25 mouse cellular contexts compared by ENCODE assay signal in the genomic region with DNA sequence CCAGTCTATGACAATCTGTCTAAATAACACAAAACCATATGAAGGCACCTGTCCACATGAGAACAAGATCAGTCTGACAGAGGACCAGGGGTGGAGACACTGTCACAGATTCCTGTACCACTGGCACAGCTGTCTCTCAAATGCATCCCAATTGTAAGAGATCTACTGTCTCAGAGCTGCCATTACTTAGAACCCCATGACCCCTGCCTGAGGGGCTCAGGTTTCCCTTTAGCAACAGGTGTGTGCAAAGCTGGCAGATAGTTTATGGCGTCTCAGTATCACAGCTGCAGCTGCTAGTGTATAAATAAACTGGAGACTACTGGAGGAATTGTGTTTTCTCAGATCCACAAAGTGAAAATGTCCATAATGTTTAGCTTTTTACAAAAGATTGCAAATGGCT.
A peak's percentile ranks its signal among the peaks of the same experiment; 100 is the strongest.
DNase-seq lines count a peak whose midpoint lies in the region; ATAC-seq lines count a peak whose summit lies in the region.
"Had no signal": no experiment of that assay in that cellular context is flagged by ENCODE, and none has a peak within 500 bp of the region (broad histone marks: within the 10 kb centered on the region; RNA-seq: fewer than 3 reads in every experiment).

No protein-coding gene starts in this region.

- no peak overlapping the region for H3K9ac ChIP-seq in kidney, embryonic 14.5 days (ENCODE audit: low read depth, low read length)
- no peak overlapping the region for H3K9ac ChIP-seq in limb, embryonic 13.5 days
- H3K9ac ChIP-seq: embryonic facial prominence, embryonic 13.5 days; forebrain, postnatal 0 days; heart, embryonic 15.5 days; liver, embryonic 12.5 days; lung, embryonic 14.5 days; neural tube, embryonic 13.5 days had no signal

- peak; percentile 60; the same call in 1 of the 2 replicates for ATAC-seq in kidney, embryonic 14.5 days (ENCODE audit: low FRiP score, low TSS enrichment)
- peak; percentile 86 for ATAC-seq in limb, embryonic 13.5 days (ENCODE audit: low FRiP score, low read depth)
- no peak for ATAC-seq in erythroid progenitor cell, adult 5-6 weeks (replicated peaks; ENCODE audit: low FRiP score, poor library complexity, severe bottlenecking)
- ATAC-seq: forebrain, postnatal 0 days; hindbrain, postnatal 0 days; intestine, postnatal 0 days; liver, embryonic 12.5 days had no signal

- H3K36me3 ChIP-seq in kidney, embryonic 14.5 days (ENCODE audit: control insufficient read depth, insufficient read depth, low read length) = no peaks in the 10 kb centered on the region
- no peaks in the 10 kb centered on the region for H3K36me3 ChIP-seq in limb, embryonic 13.5 days
- H3K36me3 ChIP-seq: embryonic facial prominence, embryonic 13.5 days; forebrain, embryonic 10.5 days; heart, embryonic 15.5 days; liver, embryonic 12.5 days; neural tube, embryonic 13.5 days had no signal

- H3K27me3 ChIP-seq in kidney, embryonic 14.5 days (ENCODE audit: control insufficient read depth, insufficient read depth, low read length) = no peaks in the 10 kb centered on the region
- H3K27me3 ChIP-seq in limb, embryonic 13.5 days = no peaks in the 10 kb centered on the region
- H3K27me3 ChIP-seq: embryonic facial prominence, embryonic 13.5 days; heart, embryonic 15.5 days; liver, embryonic 12.5 days; neural tube, embryonic 13.5 days had no signal

- no peaks in the 10 kb centered on the region for H3K4me1 ChIP-seq in kidney, embryonic 14.5 days (ENCODE audit: control insufficient read depth, insufficient read depth, low read length)
- H3K4me1 ChIP-seq in limb, embryonic 13.5 days = no peaks in the 10 kb centered on the region
- H3K4me1 ChIP-seq: embryonic facial prominence, embryonic 13.5 days; forebrain, embryonic 10.5 days; heart, embryonic 15.5 days; liver, embryonic 12.5 days; neural tube, embryonic 13.5 days had no signal

- H3K4me2 ChIP-seq in kidney, embryonic 14.5 days (replicated peaks; ENCODE audit: low read depth, low read length) = no peak overlapping the region
- H3K4me2 ChIP-seq in limb, embryonic 13.5 days (replicated peaks) = no peak overlapping the region
- H3K4me2 ChIP-seq: embryonic facial prominence, embryonic 13.5 days; heart, embryonic 15.5 days; liver, embryonic 12.5 days; lung, embryonic 14.5 days; midbrain, embryonic 11.5 days; neural tube, embryonic 13.5 days had no signal

- no peak for DNase-seq in kidney, adult 11 months
- peak; percentile 24 for DNase-seq in thymus, postnatal 14 days
- no peak for DNase-seq in thymus, postnatal 25 days
- no peak for DNase-seq in lung, adult 18-20 months
- DNase-seq in natural killer cell, adult 2 months (ENCODE audit: low spot score in 2 of 2) = no peak
- DNase-seq: adrenal gland, postnatal 25 days; B cell, adult 2 months; cerebellum, adult 18-20 months; cerebellum, postnatal 25 days; forebrain, postnatal 0 days; heart, postnatal 4 days; lung, embryonic 14.5 days; lung, postnatal 36 days; spleen, adult 18-20 months had no signal

- H3K9me3 ChIP-seq in kidney, embryonic 14.5 days (ENCODE audit: control insufficient read depth, low read length) = no peaks in the 10 kb centered on the region
- no peaks in the 10 kb centered on the region for H3K9me3 ChIP-seq in limb, embryonic 13.5 days
- H3K9me3 ChIP-seq: embryonic facial prominence, embryonic 13.5 days; forebrain, embryonic 10.5 days; heart, embryonic 15.5 days; liver, embryonic 12.5 days; neural tube, embryonic 13.5 days had no signal

- no peak overlapping the region for H3K4me3 ChIP-seq in kidney, embryonic 14.5 days (ENCODE audit: low read length)
- H3K4me3 ChIP-seq in limb, embryonic 13.5 days = no peak overlapping the region
- H3K4me3 ChIP-seq: embryonic facial prominence, embryonic 13.5 days; forebrain, embryonic 10.5 days; heart, embryonic 15.5 days; liver, embryonic 12.5 days; neural tube, embryonic 13.5 days had no signal

- no peak overlapping the region for H3K27ac ChIP-seq in kidney, embryonic 14.5 days (ENCODE audit: low read depth, low read length)
- no peak overlapping the region for H3K27ac ChIP-seq in limb, embryonic 13.5 days
- H3K27ac ChIP-seq: embryonic facial prominence, embryonic 13.5 days; forebrain, embryonic 10.5 days; heart, embryonic 15.5 days; hindbrain, postnatal 0 days; liver, embryonic 12.5 days; neural tube, embryonic 13.5 days had no signal

- WGBS in kidney, embryonic 14.5 days = 30% methylated on average over 1 of the region's 1 CpGs
- 30% methylated on average over 1 of the region's 1 CpGs for WGBS in limb, embryonic 13.5 days
